Mouse (Mus musculus): ENCODE measurements around the gene Gdf3. TPM values are rescaled to one million over a fixed set of nuclear protein-coding genes. Genes with fewer than 3 reads are reported as not detected.
"Not testable (repeated sequence)": the region's sequence is repeated elsewhere in the genome, so short reads cannot be mapped to it uniquely, and the experiment has no call there.

Gdf3 gene
- polyA plus RNA-seq (2011; ENCODE audit: insufficient read depth, insufficient read length, low replicate concordance, missing spikeins) = 2.0 and 8.2 TPM in 2 replicates

- Histone ChIP-seq H3K27ac (ENCODE audit: control insufficient read depth, insufficient read depth, low read depth, low read length, poor library complexity) (no peak within 1 kb of the TSS), H3K4me3 (replicated peaks; ENCODE audit: control insufficient read depth, low read depth, low read length) (no peak within 1 kb of the TSS), H3K4me1 (ENCODE audit: control insufficient read depth, insufficient read depth, low read length) (no peaks in the 10 kb centered on the region; the same call in 1 of the 2 replicates)
- TF ChIP-seq POLR2A (IDR thresholded peaks at IDR 0.05; ENCODE audit: borderline replicate concordance, control insufficient read depth, low read depth, low read length) = no peak
- no peak for TF ChIP-seq CTCF (IDR thresholded peaks at IDR 0.05; ENCODE audit: control insufficient read depth, insufficient read depth, low read length)
- 54% methylated on average over 14 of the region's 14 CpGs for WGBS
These were observed at the start of gene Gdf3 for GRCm38 (mm10) chr6:122609771-122610170. Gene Gdf3 (minus strand): TSS chr6:122610087.

DNA sequence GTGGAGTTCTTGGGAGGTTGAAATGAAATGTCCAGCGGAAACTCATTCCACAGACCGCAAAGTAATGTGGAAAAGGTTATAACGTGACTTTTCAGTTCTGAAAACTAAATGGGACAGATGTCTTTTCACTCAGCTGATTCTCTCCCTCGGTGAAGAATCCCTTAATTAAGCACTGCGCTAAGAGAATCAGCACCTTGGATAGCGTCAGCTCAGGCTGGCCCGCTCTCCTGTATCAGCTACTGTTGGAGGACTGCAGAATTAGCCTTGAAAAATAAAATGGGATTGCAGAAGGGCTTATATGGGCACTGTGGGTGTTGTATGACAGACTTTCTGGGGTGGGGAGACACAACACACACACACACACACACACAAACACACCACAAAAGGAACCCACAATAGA is 49.7 kb upstream of the Gdf3 start:
- TF ChIP-seq CTCF (IDR thresholded peaks at IDR 0.05; ENCODE audit: control insufficient read depth, insufficient read depth, low read length) (no peak), POLR2A (IDR thresholded peaks at IDR 0.05; ENCODE audit: borderline replicate concordance, control insufficient read depth, low read depth, low read length) (no peak)
- Histone ChIP-seq H3K4me1 (ENCODE audit: control insufficient read depth, insufficient read depth, low read length) (no peaks in the 10 kb centered on the region; the same call in 1 of the 2 replicates), H3K4me3 (replicated peaks; ENCODE audit: control insufficient read depth, low read depth, low read length) (no peak overlapping the region), H3K27ac (ENCODE audit: control insufficient read depth, insufficient read depth, low read depth, low read length, poor library complexity) (no peak overlapping the region)
- WGBS = 22% methylated on average over 7 of the region's 7 CpGs

DNA sequence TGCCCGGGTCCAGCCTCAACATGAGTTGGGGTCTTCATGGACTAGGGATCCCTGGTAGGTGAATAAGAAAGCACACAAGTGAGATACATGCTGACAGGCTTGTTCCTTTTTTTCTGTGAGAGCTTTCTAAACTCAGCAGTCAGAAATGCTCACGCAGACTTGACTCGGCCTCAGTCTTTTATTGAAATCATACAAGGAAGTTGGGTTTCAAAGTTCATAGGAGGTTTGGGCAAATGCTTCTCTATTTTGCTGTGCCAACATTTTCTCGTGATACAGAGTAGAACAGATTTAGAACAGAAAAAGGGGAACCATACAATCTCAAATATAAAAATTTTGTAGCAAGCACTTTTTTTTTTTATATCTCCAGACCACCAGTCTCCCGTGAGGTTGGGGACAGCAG is 47.7 kb upstream of the Gdf3 start:
- peak overlapping the region; percentile 45; the same call in 1 of the 2 replicates for H3K27ac ChIP-seq (ENCODE audit: control insufficient read depth, insufficient read depth, low read depth, low read length, poor library complexity)
- H3K4me1 ChIP-seq (ENCODE audit: control insufficient read depth, insufficient read depth, low read length) = no peaks in the 10 kb centered on the region; the same call in 1 of the 2 replicates
- no peak overlapping the region for H3K4me3 ChIP-seq (replicated peaks; ENCODE audit: control insufficient read depth, low read depth, low read length)
- WGBS = 14% methylated on average over 5 of the region's 5 CpGs
- no peak for TF ChIP-seq POLR2A (IDR thresholded peaks at IDR 0.05; ENCODE audit: borderline replicate concordance, control insufficient read depth, low read depth, low read length)
- TF ChIP-seq CTCF (IDR thresholded peaks at IDR 0.05; ENCODE audit: control insufficient read depth, insufficient read depth, low read length) = no peak

DNA sequence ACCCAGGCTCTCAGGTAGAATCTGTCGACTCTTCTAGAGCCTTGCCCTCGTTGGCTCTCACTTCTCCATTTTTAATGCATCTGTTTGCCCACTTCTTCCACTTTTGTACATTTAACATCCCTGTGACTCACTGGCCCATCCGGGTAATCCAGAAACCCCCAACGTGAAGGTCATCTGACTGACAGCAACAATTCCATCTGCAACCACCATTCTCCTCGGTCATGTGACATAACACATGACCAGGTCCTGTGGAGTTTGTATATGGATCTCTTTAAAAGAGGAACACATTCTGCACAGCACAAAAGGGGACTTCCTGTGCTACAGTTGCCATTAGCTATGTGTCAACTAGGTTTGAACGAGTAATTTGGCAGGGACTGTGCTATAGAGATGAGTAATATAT is 44.4 kb upstream of the Gdf3 start:
- Histone ChIP-seq H3K27ac (ENCODE audit: control insufficient read depth, insufficient read depth, low read depth, low read length, poor library complexity) (peak overlapping the region; percentile 31; the same call in 1 of the 2 replicates), H3K4me1 (ENCODE audit: control insufficient read depth, insufficient read depth, low read length) (no peaks in the 10 kb centered on the region; the same call in 1 of the 2 replicates), H3K4me3 (replicated peaks; ENCODE audit: control insufficient read depth, low read depth, low read length) (no peak overlapping the region)
- TF ChIP-seq CTCF (IDR thresholded peaks at IDR 0.05; ENCODE audit: control insufficient read depth, insufficient read depth, low read length) (no peak), POLR2A (IDR thresholded peaks at IDR 0.05; ENCODE audit: borderline replicate concordance, control insufficient read depth, low read depth, low read length) (no peak)
- WGBS = 3% methylated on average over 6 of the region's 6 CpGs

DNA sequence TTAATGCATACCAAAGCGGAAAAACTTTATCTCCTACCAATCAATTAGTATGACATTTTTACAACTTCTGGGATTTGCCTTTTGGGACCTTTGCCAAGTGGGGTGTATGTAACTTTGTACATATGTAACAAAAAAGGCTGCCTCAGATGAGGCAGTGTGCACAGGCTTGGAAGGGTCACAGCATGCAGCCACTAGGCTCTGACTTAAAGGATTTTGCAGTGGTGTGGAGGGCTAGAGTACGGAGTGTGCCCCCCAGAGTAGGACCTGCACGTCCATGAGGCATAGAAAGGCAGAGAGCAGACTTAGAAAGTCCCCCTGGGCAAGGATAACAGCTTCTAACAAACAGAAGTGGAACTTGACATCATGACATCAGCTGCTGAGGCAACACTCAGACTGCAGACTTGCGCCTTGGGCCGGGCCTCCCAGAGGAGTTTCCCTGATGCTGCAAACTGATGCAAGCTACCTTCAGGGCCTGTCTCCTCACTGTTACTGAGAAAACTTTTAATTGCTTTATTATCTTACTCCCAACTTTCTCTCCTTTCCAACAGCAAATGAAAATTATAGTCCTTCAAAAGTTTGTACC is 40.6 kb upstream of the Gdf3 start:
- TF ChIP-seq POLR2A (IDR thresholded peaks at IDR 0.05; ENCODE audit: borderline replicate concordance, control insufficient read depth, low read depth, low read length) (no peak), CTCF (IDR thresholded peaks at IDR 0.05; ENCODE audit: control insufficient read depth, insufficient read depth, low read length) (no peak)
- WGBS = 67% methylated on average over 5 of the region's 5 CpGs
- Histone ChIP-seq H3K4me1 (ENCODE audit: control insufficient read depth, insufficient read depth, low read length) (no peaks in the 10 kb centered on the region; the same call in 1 of the 2 replicates), H3K4me3 (replicated peaks; ENCODE audit: control insufficient read depth, low read depth, low read length) (no peak overlapping the region), H3K27ac (ENCODE audit: control insufficient read depth, insufficient read depth, low read depth, low read length, poor library complexity) (no peak overlapping the region)

DNA sequence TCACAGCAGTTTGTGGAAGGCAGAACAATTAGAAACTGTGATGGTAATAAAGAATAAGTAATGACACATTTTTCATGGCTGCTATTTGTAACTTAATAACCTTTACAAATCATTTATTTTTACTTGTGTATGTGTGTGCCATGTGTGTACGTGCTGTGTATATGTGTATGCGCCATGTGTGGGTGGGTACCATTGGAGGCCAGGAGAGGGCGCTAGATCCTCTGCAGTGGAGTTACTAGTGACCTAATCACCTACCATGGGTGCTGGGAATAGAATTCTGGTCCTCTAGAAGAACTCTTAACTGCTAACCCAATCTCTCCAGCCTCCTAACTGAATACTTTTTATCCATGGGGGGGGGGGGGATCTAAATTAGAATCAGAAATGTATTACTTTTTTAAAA is 40.0 kb upstream of the Gdf3 start:
- H3K27ac ChIP-seq (ENCODE audit: control insufficient read depth, insufficient read depth, low read depth, low read length, poor library complexity) = no peak overlapping the region
- H3K4me1 ChIP-seq (ENCODE audit: control insufficient read depth, insufficient read depth, low read length) = no peaks in the 10 kb centered on the region
- TF ChIP-seq CTCF (IDR thresholded peaks at IDR 0.05; ENCODE audit: control insufficient read depth, insufficient read depth, low read length) = no peak
- no peak for TF ChIP-seq POLR2A (IDR thresholded peaks at IDR 0.05; ENCODE audit: borderline replicate concordance, control insufficient read depth, low read depth, low read length)
- no peak overlapping the region for H3K4me3 ChIP-seq (replicated peaks; ENCODE audit: control insufficient read depth, low read depth, low read length)
- 81% methylated on average over 3 of the region's 3 CpGs for WGBS

DNA sequence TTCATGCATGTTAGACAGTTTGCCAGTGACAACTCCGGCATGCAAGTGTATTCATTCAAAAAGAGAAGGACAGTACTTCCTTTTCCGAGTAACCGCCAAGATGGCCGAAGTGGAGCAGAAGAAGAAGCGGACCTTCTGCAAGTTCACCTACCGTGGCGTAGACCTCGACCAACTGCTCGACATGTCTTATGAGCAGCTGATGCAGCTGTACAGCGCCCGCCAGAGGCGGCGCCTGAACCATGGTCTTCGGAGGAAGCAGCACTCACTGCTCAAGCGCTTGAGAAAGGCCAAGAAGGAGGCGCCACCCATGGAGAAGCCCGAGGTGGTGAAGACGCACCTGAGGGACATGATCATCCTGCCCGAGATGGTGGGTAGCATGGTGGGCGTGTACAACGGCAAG is 34.3 kb upstream of the Gdf3 start:
- H3K4me3 ChIP-seq (replicated peaks; ENCODE audit: control insufficient read depth, low read depth, low read length); H3K27ac ChIP-seq (ENCODE audit: control insufficient read depth, insufficient read depth, low read depth, low read length, poor library complexity); H3K4me1 ChIP-seq (ENCODE audit: control insufficient read depth, insufficient read depth, low read length): not testable (repeated sequence)
- 87% methylated on average over 21 of the region's 21 CpGs for WGBS

- not testable (repeated sequence) for H3K27ac ChIP-seq (ENCODE audit: control insufficient read depth, insufficient read depth, low read depth, low read length, poor library complexity); H3K4me1 ChIP-seq (ENCODE audit: control insufficient read depth, insufficient read depth, low read length); H3K4me3 ChIP-seq (replicated peaks; ENCODE audit: control insufficient read depth, low read depth, low read length)
- 81% methylated on average over 4 of the region's 4 CpGs for WGBS
These were observed 27.7 kb upstream of the Gdf3 start for GRCm38 (mm10) chr6:122637566-122637965.

- no peak overlapping the region for H3K27ac ChIP-seq (ENCODE audit: control insufficient read depth, insufficient read depth, low read depth, low read length, poor library complexity)
These were observed 26.8 kb upstream of the Gdf3 start for GRCm38 (mm10) chr6:122636666-122637065.

More at GRCm38 (mm10) chr6:122636666-122637065, 26.8 kb upstream of the Gdf3 start:
- Histone ChIP-seq H3K4me3 (replicated peaks; ENCODE audit: control insufficient read depth, low read depth, low read length) (no peak overlapping the region), H3K4me1 (ENCODE audit: control insufficient read depth, insufficient read depth, low read length) (no peaks in the 10 kb centered on the region)
- 70% methylated on average over 3 of the region's 3 CpGs for WGBS
- TF ChIP-seq CTCF (IDR thresholded peaks at IDR 0.05; ENCODE audit: control insufficient read depth, insufficient read depth, low read length) (peak; percentile 23; the same call in 1 of the 2 replicates), POLR2A (IDR thresholded peaks at IDR 0.05; ENCODE audit: borderline replicate concordance, control insufficient read depth, low read depth, low read length) (no peak)

All from bone marrow, adult 2 months (tissue).